Mouse (Mus musculus) small intestine, adult 2 months (tissue): Measurements from ENCODE around the gene Narfl.

Experiments
- CTCF ChIP-seq: fragments of 200-500 bp; IDR thresholded peaks from 2 replicates; pipeline ENCODE4 v1.5.1; 2012; ENCODE audit warnings: low read depth, mild to moderate bottlenecking, control low read depth, inconsistent platforms, low read length, moderate library complexity, mixed read lengths; ENCODE audit not compliant: insufficient replicate concordance, insufficient read length; ENCODE audit errors: extremely low read depth
- POLR2A ChIP-seq: fragments of 200-500 bp; IDR thresholded peaks from 2 replicates; pipeline ENCODE4 v1.6.1; 2012; ENCODE audit warnings: low read depth, mild to moderate bottlenecking, control low read depth, inconsistent platforms, low read length, moderate library complexity

GRCm38 (mm10) chr17:25777948-25778347, 4.4 kb downstream of the Narfl start:
- TF ChIP-seq POLR2A = no peak
- no peak for TF ChIP-seq CTCF
